Mouse (Mus musculus): ENCODE data around the gene Poll.
"Not testable (repeated sequence)": the region's sequence is repeated elsewhere in the genome, so short reads cannot be mapped to it uniquely, and the experiment has no call there.

Poll gene

GRCm38 (mm10) chr19:45575632-45576001, 15.3 kb upstream of the Poll start:
- DNase-seq, result no peak

- DNase-seq, result no peak
These were observed 14.8 kb upstream of the Poll start for GRCm38 (mm10) chr19:45574941-45575631.

- no peak for DNase-seq
These were observed 14.1 kb upstream of the Poll start for GRCm38 (mm10) chr19:45574339-45574898.

- peak; percentile 71 for DNase-seq
These were observed 13.5 kb upstream of the Poll start for GRCm38 (mm10) chr19:45573861-45574267.

GRCm38 (mm10) chr19:45573033-45573432, 12.7 kb upstream of the Poll start:
- no peak for DNase-seq

- DNase-seq, result no peak
These were observed 7.0 kb upstream of the Poll start for GRCm38 (mm10) chr19:45567367-45567766.

GRCm38 (mm10) chr19:45565925-45566715, 5.8 kb upstream of the Poll start:
- DNase-seq, result no peak

- DNase-seq, result no peak
These were observed 6.2 kb downstream of the Poll start for GRCm38 (mm10) chr19:45554136-45554535.

- DNase-seq, result no peak
These were observed 8.1 kb downstream of the Poll start for GRCm38 (mm10) chr19:45552187-45552586.

GRCm38 (mm10) chr19:45549948-45550347, 10.4 kb downstream of the Poll start:
- DNase-seq, result no peak

- DNase-seq, result no peak
These were observed 11.0 kb downstream of the Poll start for GRCm38 (mm10) chr19:45549128-45549915.

GRCm38 (mm10) chr19:45548196-45548595, 12.1 kb downstream of the Poll start:
- not testable (repeated sequence) for DNase-seq

- peak; percentile 78 for DNase-seq
These were observed 15.4 kb downstream of the Poll start for GRCm38 (mm10) chr19:45544925-45545321.

- no peak for DNase-seq
These were observed 16.0 kb downstream of the Poll start for GRCm38 (mm10) chr19:45544152-45544924.

- DNase-seq, result no peak
These were observed 18.3 kb downstream of the Poll start for GRCm38 (mm10) chr19:45542061-45542460.

- DNase-seq, result peak; percentile 63
These were observed 18.8 kb downstream of the Poll start for GRCm38 (mm10) chr19:45541409-45542041.

- DNase-seq, result no peak
These were observed 19.5 kb downstream of the Poll start for GRCm38 (mm10) chr19:45540657-45541408.

GRCm38 (mm10) chr19:45537505-45537904, 22.8 kb downstream of the Poll start:
- DNase-seq, result no peak

GRCm38 (mm10) chr19:45535929-45536328, 24.4 kb downstream of the Poll start:
- DNase-seq, result no peak

GRCm38 (mm10) chr19:45535214-45535735, 25.1 kb downstream of the Poll start:
- no peak for DNase-seq

GRCm38 (mm10) chr19:45533617-45534016, 26.7 kb downstream of the Poll start:
- DNase-seq, result no peak

Measured in right cerebral cortex, postnatal 25 days (tissue).